Mouse (Mus musculus) WW6 (cell line): ENCODE data around the gene Mapkapk5.

Experiments
- DNase-seq: peaks from one replicate; pipeline ENCODE4 v3.0.0-alpha.2; 2013; ENCODE audit warnings: low read depth, low spot score

The Mapkapk5 gene

DNA sequence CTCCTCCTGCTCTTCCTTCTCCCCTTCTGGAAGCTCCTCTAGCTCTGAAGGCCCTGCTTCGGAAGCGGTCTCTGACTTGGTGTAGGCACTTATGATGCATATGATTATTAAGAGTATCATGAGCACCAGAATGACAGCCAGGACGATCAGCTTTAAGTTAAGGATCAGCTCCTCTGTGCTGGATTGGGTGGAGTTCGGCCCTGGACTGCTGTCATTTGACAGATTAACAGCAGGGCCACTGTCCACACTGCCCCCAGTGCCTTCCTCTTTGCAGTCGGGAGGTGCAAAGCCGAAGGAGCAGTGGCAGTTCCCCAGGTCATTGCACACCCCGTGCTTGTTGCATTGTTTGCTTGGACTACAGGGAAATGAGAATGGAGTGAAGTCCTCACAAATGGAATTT, 45.0 kb downstream of the Mapkapk5 start:
- no peak for DNase-seq

- DNase-seq: no peak
These were observed 52.4 kb downstream of the Mapkapk5 start for GRCm38 (mm10) chr5:121493305-121493704.

GRCm38 (mm10) chr5:121484801-121485200, 60.9 kb downstream of the Mapkapk5 start:
- DNase-seq: no peak

- no peak for DNase-seq
These were observed 68.0 kb downstream of the Mapkapk5 start for GRCm38 (mm10) chr5:121477680-121478079.

GRCm38 (mm10) chr5:121476040-121476439, 69.7 kb downstream of the Mapkapk5 start:
- DNase-seq: no peak
